Mouse (Mus musculus) midbrain, embryonic 11.5 days (tissue): Measurements from ENCODE around the gene Myo15b. TPM values are rescaled to one million over a fixed set of nuclear protein-coding genes. Genes with fewer than 3 reads are reported as not detected.

Source experiments
- ATAC-seq: fragments of 200-750 bp; cut with Nextera tagmentation; 2 replicates; pipeline ENCODE4 v1.8.0; 2017; ENCODE audit warnings: moderate TSS enrichment, moderate library complexity; ENCODE audit not compliant: low FRiP score
- DNase-seq: peaks from one replicate; pipeline ENCODE4 v3.0.0; 2015; ENCODE audit warnings: low spot score; ENCODE audit errors: missing footprints
- H3K27ac ChIP-seq: fragments of 300-500 bp; sonication (generic); 2 replicates; pipeline ENCODE4 v1.5.1; 2014; ENCODE audit warnings: low read depth, low read length
- H3K27me3 ChIP-seq: fragments of 300-500 bp; sonication (generic); 2 replicates; pipeline ENCODE4 v1.6.1; 2014; ENCODE audit warnings: mild to moderate bottlenecking, low read length, moderate library complexity, mixed read lengths; ENCODE audit not compliant: control insufficient read depth, insufficient read depth
- H3K36me3 ChIP-seq: fragments of 300-500 bp; sonication (generic); 2 replicates; pipeline ENCODE4 v1.6.1; 2014; ENCODE audit warnings: mild to moderate bottlenecking, low read length, moderate library complexity, mixed read lengths; ENCODE audit not compliant: control insufficient read depth, insufficient read depth
- H3K4me1 ChIP-seq: fragments of 300-500 bp; sonication (generic); 2 replicates; pipeline ENCODE4 v1.6.1; 2014; ENCODE audit warnings: low read length; ENCODE audit not compliant: control insufficient read depth, insufficient read depth
- H3K4me2 ChIP-seq: fragments of 300-500 bp; sonication (generic); 2 replicates; pipeline ENCODE4 v1.6.1; 2014; ENCODE audit warnings: mild to moderate bottlenecking, moderate library complexity
- H3K4me3 ChIP-seq: fragments of 300-500 bp; sonication (generic); 2 replicates; pipeline ENCODE4 v1.5.1; 2014; ENCODE audit warnings: low read depth, low read length
- H3K9ac ChIP-seq: fragments of 300-500 bp; sonication (generic); 2 replicates; pipeline ENCODE4 v1.6.1; 2014; ENCODE audit warnings: low read length
- H3K9me3 ChIP-seq: fragments of 300-500 bp; sonication (generic); 2 replicates; pipeline ENCODE4 v1.6.1; 2016; ENCODE audit warnings: low read length; ENCODE audit not compliant: control insufficient read depth
- WGBS: fragments of 180-500 bp; shearing (Covaris S2); extraction: QIAGEN DNeasy Blood & Tissue Kit; methylation state at CpG from one replicate; pipeline ENCODE4 v1.1.7; 2014; 5-methylcytosine and 5-hydroxymethylcytosine counted together
- polyA plus RNA-seq: library from polyadenylated mRNA; unstranded; fragments of >200 nt; fragmentation: Nextera tagmentation; extraction: Ambion mirVana; gene quantifications from 2 replicates; pipeline ENCODE4 v1.2.1, GENCODE M21; 2014

Myo15b gene
- polyA plus RNA-seq, 1 experiment from 2014 or later = not detected

- no peak overlapping the region for H3K9ac ChIP-seq
- H3K36me3 ChIP-seq = no peaks in the 10 kb centered on the region
- H3K9me3 ChIP-seq = no peaks in the 10 kb centered on the region
- no peak overlapping the region for H3K4me2 ChIP-seq
- DNase-seq (no peak), ATAC-seq (no peak)
- no peak overlapping the region for H3K27ac ChIP-seq
- H3K4me1 ChIP-seq = no peaks in the 10 kb centered on the region
- no peaks in the 10 kb centered on the region for H3K27me3 ChIP-seq
- no peak overlapping the region for H3K4me3 ChIP-seq
- WGBS = 71% methylated on average over 6 of the region's 6 CpGs
Measured at GRCm38 (mm10) chr11:115877174-115877755, 19.1 kb downstream of the Myo15b start.

- H3K4me1 ChIP-seq = no peaks in the 10 kb centered on the region
- no peak overlapping the region for H3K27ac ChIP-seq
- no peak overlapping the region for H3K4me2 ChIP-seq
- no peaks in the 10 kb centered on the region for H3K9me3 ChIP-seq
- H3K27me3 ChIP-seq = no peaks in the 10 kb centered on the region
- DNase-seq (no peak), ATAC-seq (no peak)
- H3K9ac ChIP-seq = no peak overlapping the region
- no peaks in the 10 kb centered on the region for H3K36me3 ChIP-seq
- WGBS = 85% methylated on average over 8 of the region's 8 CpGs
- no peak overlapping the region for H3K4me3 ChIP-seq
Measured at GRCm38 (mm10) chr11:115878071-115878470, 19.9 kb downstream of the Myo15b start.

- Histone ChIP-seq H3K4me1 (no peaks in the 10 kb centered on the region), H3K27ac (no peak overlapping the region), H3K4me2 (no peak overlapping the region), H3K4me3 (no peak overlapping the region), H3K36me3 (no peaks in the 10 kb centered on the region), H3K9ac (no peak overlapping the region), H3K9me3 (no peaks in the 10 kb centered on the region), H3K27me3 (no peaks in the 10 kb centered on the region)
- no peak for ATAC-seq
- 22% methylated on average over 5 of the region's 5 CpGs for WGBS
- peak; percentile 87 for DNase-seq
Measured at GRCm38 (mm10) chr11:115881002-115881401, 22.8 kb downstream of the Myo15b start.

DNA sequence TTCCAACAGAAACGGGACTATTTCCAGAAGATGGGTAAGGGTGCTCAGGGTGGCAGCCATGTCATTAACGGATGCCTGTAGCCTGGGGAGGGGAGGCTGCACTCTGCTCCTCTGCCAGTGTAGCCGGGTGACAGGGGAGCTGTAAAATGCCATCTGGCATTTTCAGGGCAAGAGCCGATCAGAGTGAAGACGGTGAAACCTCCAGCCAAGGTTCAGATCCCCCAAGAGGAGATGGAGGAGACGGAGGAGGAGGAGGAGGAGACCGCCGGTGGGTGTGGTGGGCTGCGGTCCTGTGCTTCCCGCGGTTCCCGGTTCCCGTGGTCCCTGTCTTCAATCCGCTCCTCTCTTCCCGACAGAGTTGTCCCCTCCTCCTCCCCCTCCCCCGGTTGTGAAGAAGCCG lies 25.0 kb downstream of the Myo15b start:
- H3K9me3 ChIP-seq = no peaks in the 10 kb centered on the region
- no peak overlapping the region for H3K27ac ChIP-seq
- H3K9ac ChIP-seq = no peak overlapping the region
- no peak overlapping the region for H3K4me2 ChIP-seq
- no peak for DNase-seq
- H3K27me3 ChIP-seq = no peaks in the 10 kb centered on the region
- no peak overlapping the region for H3K4me3 ChIP-seq
- WGBS = 31% methylated on average over 17 of the region's 17 CpGs
- no peak for ATAC-seq
- H3K36me3 ChIP-seq = no peaks in the 10 kb centered on the region
- no peaks in the 10 kb centered on the region for H3K4me1 ChIP-seq

DNA sequence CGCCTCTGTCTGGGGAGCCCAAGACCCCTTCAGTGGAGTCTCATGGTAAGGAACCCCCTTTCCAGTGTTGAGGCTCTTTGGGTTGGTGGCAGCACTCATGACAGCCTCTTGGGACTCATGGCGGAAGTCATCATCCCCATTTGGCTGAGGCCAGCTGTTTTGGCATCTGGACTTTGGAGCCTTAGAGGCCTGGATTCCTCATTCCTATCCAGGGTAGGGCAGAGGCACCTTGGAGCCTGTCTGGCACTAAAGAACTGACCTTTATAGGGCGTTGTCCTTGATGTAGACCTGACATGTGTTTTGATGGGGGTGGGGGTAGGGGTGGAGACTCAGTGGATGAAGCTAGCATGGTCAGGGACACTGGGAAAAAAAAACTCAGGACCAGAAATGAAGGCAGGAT lies 26.2 kb downstream of the Myo15b start:
- Histone ChIP-seq H3K27ac (no peak overlapping the region), H3K4me1 (no peaks in the 10 kb centered on the region), H3K9me3 (no peaks in the 10 kb centered on the region), H3K36me3 (no peaks in the 10 kb centered on the region), H3K4me3 (no peak overlapping the region), H3K27me3 (no peaks in the 10 kb centered on the region), H3K4me2 (no peak overlapping the region), H3K9ac (no peak overlapping the region)
- DNase-seq (no peak), ATAC-seq (no peak)
- whole genome bisulfite sequencing = 88% methylated on average over 3 of the region's 3 CpGs

GRCm38 (mm10) chr11:115885281-115885680 lies 27.1 kb downstream of the Myo15b start:
- ATAC-seq (no peak), DNase-seq (no peak)
- H3K27ac ChIP-seq = no peak overlapping the region
- WGBS = 81% methylated on average over 11 of the region's 11 CpGs
- no peak overlapping the region for H3K4me3 ChIP-seq
- H3K9me3 ChIP-seq = no peaks in the 10 kb centered on the region
- no peaks in the 10 kb centered on the region for H3K4me1 ChIP-seq
- no peaks in the 10 kb centered on the region for H3K27me3 ChIP-seq
- H3K9ac ChIP-seq = no peak overlapping the region
- H3K36me3 ChIP-seq = no peaks in the 10 kb centered on the region
- H3K4me2 ChIP-seq = no peak overlapping the region

GRCm38 (mm10) chr11:115886446-115886845 lies 28.2 kb downstream of the Myo15b start:
- no peak overlapping the region for H3K27ac ChIP-seq
- no peak overlapping the region for H3K4me2 ChIP-seq
- H3K9me3 ChIP-seq = no peaks in the 10 kb centered on the region
- H3K27me3 ChIP-seq = no peaks in the 10 kb centered on the region
- ATAC-seq (no peak), DNase-seq (no peak)
- no peak overlapping the region for H3K4me3 ChIP-seq
- H3K4me1 ChIP-seq = no peaks in the 10 kb centered on the region
- no peaks in the 10 kb centered on the region for H3K36me3 ChIP-seq
- 90% methylated on average over 11 of the region's 11 CpGs for WGBS
- H3K9ac ChIP-seq = no peak overlapping the region

GRCm38 (mm10) chr11:115888020-115888419 lies 29.8 kb downstream of the Myo15b start:
- no peak for ATAC-seq

GRCm38 (mm10) chr11:115889159-115889558 lies 31.0 kb downstream of the Myo15b start:
- Histone ChIP-seq H3K9ac (no peak overlapping the region), H3K4me3 (no peak overlapping the region), H3K4me1 (no peaks in the 10 kb centered on the region), H3K27ac (no peak overlapping the region), H3K36me3 (no peaks in the 10 kb centered on the region), H3K27me3 (no peaks in the 10 kb centered on the region), H3K4me2 (no peak overlapping the region), H3K9me3 (no peaks in the 10 kb centered on the region)
- ATAC-seq (no peak), DNase-seq (no peak)
- WGBS = 84% methylated on average over 6 of the region's 6 CpGs

More at GRCm38 (mm10) chr11:115888020-115888419, 29.8 kb downstream of the Myo15b start:
- H3K27me3 ChIP-seq = no peaks in the 10 kb centered on the region
- no peaks in the 10 kb centered on the region for H3K9me3 ChIP-seq
- H3K4me1 ChIP-seq = no peaks in the 10 kb centered on the region
- H3K4me2 ChIP-seq = no peak overlapping the region
- DNase-seq = no peak
- 92% methylated on average over 5 of the region's 5 CpGs for WGBS
- H3K9ac ChIP-seq = no peak overlapping the region
- no peaks in the 10 kb centered on the region for H3K36me3 ChIP-seq
- H3K4me3 ChIP-seq = no peak overlapping the region
- H3K27ac ChIP-seq = no peak overlapping the region
